Mouse (Mus musculus): Measurements from ENCODE around the gene Exo5. TPM values are rescaled to one million over a fixed set of nuclear protein-coding genes. Genes with fewer than 3 reads are reported as not detected.
A peak's percentile ranks its signal among the peaks of the same experiment; 100 is the strongest.

The Exo5 gene
- polyA plus RNA-seq, 1 experiment from 2014 or later, result 10.8 TPM

DNA sequence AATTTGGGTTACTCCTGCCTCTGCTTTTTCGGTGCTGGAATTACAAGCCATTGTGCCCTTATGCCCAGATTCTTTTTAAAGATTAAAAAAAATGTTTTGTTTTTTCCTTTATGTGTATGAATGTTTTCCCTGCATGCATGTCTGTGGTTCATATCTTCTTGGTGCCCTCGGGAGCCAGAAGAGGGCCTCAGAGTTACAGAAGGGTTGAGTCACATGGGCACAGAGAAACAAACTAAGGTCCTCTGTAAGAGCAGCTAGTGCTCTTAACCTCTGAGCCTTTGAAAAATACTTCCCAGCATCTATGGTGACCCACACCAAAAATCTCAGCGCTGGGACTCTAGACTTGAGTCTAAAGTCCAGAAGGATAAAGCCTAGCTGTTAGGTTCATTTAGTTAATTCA is 569 bp upstream of the Exo5 start:
- ATAC-seq (ENCODE audit: insufficient number of reproducible peaks, insufficient read depth, low FRiP score, low read depth), result peak; percentile 33; the same call in 1 of the 2 replicates
- Histone ChIP-seq H3K27ac (replicated peaks in 1 of 2; ENCODE audit: control insufficient read depth in 1 of 2, insufficient read depth in 1 of 2, low read depth in 2 of 2, low read length in 2 of 2) (peak overlapping the region; percentile 86 to 94), H3K4me3 (ENCODE audit: control insufficient read depth in 1 of 2, insufficient read depth in 1 of 2, low read depth in 1 of 2, low read length in 2 of 2) (peak overlapping the region; percentile 63 to 74; a peak in 3 of 4 replicates), H3K4me2 (ENCODE audit: low read length) (peak overlapping the region; percentile 84), H3K9ac (ENCODE audit: low read length) (peak overlapping the region; percentile 79), H3K4me1 (ENCODE audit: control insufficient read depth in 2 of 2, insufficient read depth in 2 of 2, low read length in 2 of 2) (peaks cover 0 to 3% of the 10 kb centered on the region in 2 experiments; a peak in 1 of 4 replicates), H3K9me3 (ENCODE audit: control insufficient read depth, low read length) (peaks cover 2% of the 10 kb centered on the region), H3K27me3 (ENCODE audit: control insufficient read depth, insufficient read depth, low read length) (no peaks in the 10 kb centered on the region), H3K36me3 (ENCODE audit: control insufficient read depth, insufficient read depth, low read length) (peaks cover 24% of the 10 kb centered on the region)
- 18% methylated on average over 3 of the region's 3 CpGs for WGBS

DNA sequence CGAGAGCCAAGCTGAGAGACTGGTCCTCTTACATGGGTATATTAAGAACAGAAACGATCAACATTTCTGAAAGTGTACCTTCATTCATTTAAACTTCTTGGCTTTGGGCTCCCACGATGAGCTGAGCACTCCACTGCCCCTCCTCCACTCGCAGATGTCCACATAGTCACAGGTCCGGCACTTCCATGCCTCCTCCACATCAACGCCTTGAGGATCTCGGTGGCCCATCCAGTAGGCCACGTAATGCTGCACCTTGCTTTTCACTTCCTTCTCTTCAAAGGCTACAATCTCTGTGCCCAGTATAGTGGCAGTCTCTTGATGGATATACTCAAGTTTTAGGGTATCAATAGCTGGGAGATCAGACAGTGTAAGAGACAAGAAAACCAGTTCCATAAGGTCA is 3.4 kb downstream of the Exo5 start:
- WGBS, result 93% methylated on average over 8 of the region's 8 CpGs

DNA sequence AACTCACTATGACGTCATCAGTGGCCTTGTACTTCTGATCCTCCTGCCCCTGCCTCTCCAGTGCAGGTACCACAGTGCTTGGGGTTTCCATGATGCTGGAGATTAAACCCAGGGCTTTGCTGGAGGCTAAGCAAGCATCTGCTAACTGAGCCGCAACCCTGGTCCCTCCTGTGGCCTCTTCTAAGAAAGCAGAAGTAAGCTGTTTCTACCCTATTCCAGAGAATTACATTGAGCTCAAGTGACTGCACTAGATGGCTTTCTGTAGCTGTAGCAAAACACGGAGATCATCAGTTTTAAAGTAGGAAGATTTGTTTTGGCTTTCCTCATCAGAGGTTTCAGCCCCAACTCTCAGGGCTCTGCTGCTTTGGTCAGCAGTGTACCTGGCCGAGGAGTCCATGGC is 10.3 kb downstream of the Exo5 start:
- Histone ChIP-seq H3K27me3 (ENCODE audit: control insufficient read depth, insufficient read depth, low read length) (no peaks in the 10 kb centered on the region), H3K4me2 (ENCODE audit: low read length) (no peak overlapping the region), H3K36me3 (ENCODE audit: control insufficient read depth, insufficient read depth, low read length) (no peaks in the 10 kb centered on the region), H3K27ac (replicated peaks in 1 of 2; ENCODE audit: control insufficient read depth in 1 of 2, insufficient read depth in 1 of 2, low read depth in 2 of 2, low read length in 2 of 2) (no peak overlapping the region), H3K4me3 (ENCODE audit: control insufficient read depth in 1 of 2, insufficient read depth in 1 of 2, low read depth in 1 of 2, low read length in 2 of 2) (no peak overlapping the region), H3K4me1 (ENCODE audit: control insufficient read depth in 2 of 2, insufficient read depth in 2 of 2, low read length in 2 of 2) (no peaks in the 10 kb centered on the region), H3K9ac (ENCODE audit: low read length) (no peak overlapping the region), H3K9me3 (ENCODE audit: control insufficient read depth, low read length) (no peaks in the 10 kb centered on the region)
- 60% methylated on average over 4 of the region's 4 CpGs for WGBS
- ATAC-seq (ENCODE audit: insufficient number of reproducible peaks, insufficient read depth, low FRiP score, low read depth), result no peak

More for the DNA sequence above, 3.4 kb downstream of the Exo5 start:
- Histone ChIP-seq H3K4me1 (ENCODE audit: control insufficient read depth in 2 of 2, insufficient read depth in 2 of 2, low read length in 2 of 2) (peaks cover 0 to 3% of the 10 kb centered on the region in 2 experiments; a peak in 1 of 4 replicates), H3K36me3 (ENCODE audit: control insufficient read depth, insufficient read depth, low read length) (peaks cover 26% of the 10 kb centered on the region), H3K4me3 (ENCODE audit: control insufficient read depth in 1 of 2, insufficient read depth in 1 of 2, low read depth in 1 of 2, low read length in 2 of 2) (no peak overlapping the region), H3K9me3 (ENCODE audit: control insufficient read depth, low read length) (no peaks in the 10 kb centered on the region), H3K27ac (replicated peaks in 1 of 2; ENCODE audit: control insufficient read depth in 1 of 2, insufficient read depth in 1 of 2, low read depth in 2 of 2, low read length in 2 of 2) (no peak overlapping the region), H3K27me3 (ENCODE audit: control insufficient read depth, insufficient read depth, low read length) (no peaks in the 10 kb centered on the region), H3K9ac (ENCODE audit: low read length) (no peak overlapping the region), H3K4me2 (ENCODE audit: low read length) (no peak overlapping the region)
- no peak for ATAC-seq (ENCODE audit: insufficient number of reproducible peaks, insufficient read depth, low FRiP score, low read depth)

DNA sequence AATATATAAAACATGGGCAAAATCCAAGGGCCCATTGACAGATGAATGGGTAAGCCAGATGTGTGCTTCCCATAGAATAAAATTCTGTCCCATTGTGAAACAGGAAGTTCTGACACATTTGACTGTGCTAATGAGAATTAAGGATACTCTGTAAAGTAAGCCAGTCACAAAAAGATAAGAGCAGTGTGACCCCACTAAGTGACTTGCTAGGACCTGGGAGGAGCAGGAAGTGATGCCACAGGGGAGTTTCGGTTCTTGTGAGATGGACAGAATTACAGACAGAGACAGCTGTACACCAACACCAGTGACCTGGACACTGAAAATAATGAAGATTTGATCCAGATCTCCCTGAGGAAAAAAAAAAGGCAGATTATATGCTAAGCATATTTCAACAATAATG is 11.0 kb downstream of the Exo5 start:
- no peak overlapping the region for H3K4me3 ChIP-seq (ENCODE audit: control insufficient read depth in 1 of 2, insufficient read depth in 1 of 2, low read depth in 1 of 2, low read length in 2 of 2)
- no peaks in the 10 kb centered on the region for H3K9me3 ChIP-seq (ENCODE audit: control insufficient read depth, low read length)
- H3K9ac ChIP-seq (ENCODE audit: low read length), result no peak overlapping the region
- H3K36me3 ChIP-seq (ENCODE audit: control insufficient read depth, insufficient read depth, low read length), result no peaks in the 10 kb centered on the region
- H3K27me3 ChIP-seq (ENCODE audit: control insufficient read depth, insufficient read depth, low read length), result no peaks in the 10 kb centered on the region
- no peaks in the 10 kb centered on the region for H3K4me1 ChIP-seq (ENCODE audit: control insufficient read depth in 2 of 2, insufficient read depth in 2 of 2, low read length in 2 of 2)
- H3K4me2 ChIP-seq (ENCODE audit: low read length), result no peak overlapping the region
- no peak overlapping the region for H3K27ac ChIP-seq (replicated peaks in 1 of 2; ENCODE audit: control insufficient read depth in 1 of 2, insufficient read depth in 1 of 2, low read depth in 2 of 2, low read length in 2 of 2)
- WGBS, result 62% methylated on average over 1 of the region's 1 CpGs
- ATAC-seq (ENCODE audit: insufficient number of reproducible peaks, insufficient read depth, low FRiP score, low read depth), result no peak

DNA sequence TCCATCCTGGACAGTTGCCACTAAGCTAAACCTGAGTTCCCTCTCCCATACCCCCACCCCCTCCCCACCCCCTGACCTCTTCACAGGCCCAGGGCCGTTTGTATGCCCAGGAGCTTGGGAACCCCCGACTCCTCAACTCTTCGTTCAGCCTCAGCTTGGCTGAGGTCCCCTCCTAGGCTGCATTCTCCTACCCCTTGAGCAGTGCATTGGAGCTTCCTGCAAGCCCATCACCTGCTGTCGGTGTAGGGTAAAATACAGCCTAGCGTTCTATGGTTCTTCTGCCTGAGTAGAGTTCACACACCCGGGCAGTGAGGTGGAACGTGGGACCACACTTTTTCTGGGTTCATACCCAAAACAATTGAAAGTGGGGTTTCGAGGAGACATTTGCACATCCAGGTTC is 11.4 kb downstream of the Exo5 start:
- Histone ChIP-seq H3K9ac (ENCODE audit: low read length) (no peak overlapping the region), H3K36me3 (ENCODE audit: control insufficient read depth, insufficient read depth, low read length) (no peaks in the 10 kb centered on the region), H3K27me3 (ENCODE audit: control insufficient read depth, insufficient read depth, low read length) (no peaks in the 10 kb centered on the region), H3K4me3 (ENCODE audit: control insufficient read depth in 1 of 2, insufficient read depth in 1 of 2, low read depth in 1 of 2, low read length in 2 of 2) (no peak overlapping the region), H3K4me2 (ENCODE audit: low read length) (no peak overlapping the region), H3K4me1 (ENCODE audit: control insufficient read depth in 2 of 2, insufficient read depth in 2 of 2, low read length in 2 of 2) (no peaks in the 10 kb centered on the region), H3K9me3 (ENCODE audit: control insufficient read depth, low read length) (no peaks in the 10 kb centered on the region), H3K27ac (replicated peaks in 1 of 2; ENCODE audit: control insufficient read depth in 1 of 2, insufficient read depth in 1 of 2, low read depth in 2 of 2, low read length in 2 of 2) (no peak overlapping the region; a peak in 1 of 4 replicates)
- 56% methylated on average over 8 of the region's 8 CpGs for WGBS
- no peak for ATAC-seq (ENCODE audit: insufficient number of reproducible peaks, insufficient read depth, low FRiP score, low read depth)

DNA sequence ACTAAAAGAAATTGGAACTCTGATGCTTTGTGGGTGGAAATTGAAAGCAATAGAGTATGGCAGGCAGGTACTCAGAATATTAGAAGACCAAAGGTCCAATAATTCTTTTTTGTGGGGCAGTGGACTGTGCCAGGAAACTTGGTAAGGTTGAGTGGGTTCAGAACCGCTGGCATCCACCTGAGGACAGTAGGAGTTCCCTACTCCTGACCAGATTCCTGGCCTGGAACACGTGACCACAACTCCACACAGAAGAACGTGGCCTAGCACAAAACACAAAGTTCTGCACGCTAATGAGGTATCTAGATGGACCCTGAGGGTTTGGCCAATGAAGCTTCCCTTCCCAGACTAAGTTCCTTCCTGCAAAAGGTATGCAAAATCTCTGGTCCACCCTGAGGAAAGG is 12.0 kb downstream of the Exo5 start:
- no peak overlapping the region for H3K4me2 ChIP-seq (ENCODE audit: low read length)
- no peak overlapping the region for H3K27ac ChIP-seq (replicated peaks in 1 of 2; ENCODE audit: control insufficient read depth in 1 of 2, insufficient read depth in 1 of 2, low read depth in 2 of 2, low read length in 2 of 2)
- no peaks in the 10 kb centered on the region for H3K9me3 ChIP-seq (ENCODE audit: control insufficient read depth, low read length)
- H3K9ac ChIP-seq (ENCODE audit: low read length), result no peak overlapping the region
- no peaks in the 10 kb centered on the region for H3K36me3 ChIP-seq (ENCODE audit: control insufficient read depth, insufficient read depth, low read length)
- H3K27me3 ChIP-seq (ENCODE audit: control insufficient read depth, insufficient read depth, low read length), result no peaks in the 10 kb centered on the region
- H3K4me3 ChIP-seq (ENCODE audit: control insufficient read depth in 1 of 2, insufficient read depth in 1 of 2, low read depth in 1 of 2, low read length in 2 of 2), result no peak overlapping the region
- no peaks in the 10 kb centered on the region for H3K4me1 ChIP-seq (ENCODE audit: control insufficient read depth in 2 of 2, insufficient read depth in 2 of 2, low read length in 2 of 2)
- WGBS, result 41% methylated on average over 4 of the region's 4 CpGs
- ATAC-seq (ENCODE audit: insufficient number of reproducible peaks, insufficient read depth, low FRiP score, low read depth), result no peak

DNA sequence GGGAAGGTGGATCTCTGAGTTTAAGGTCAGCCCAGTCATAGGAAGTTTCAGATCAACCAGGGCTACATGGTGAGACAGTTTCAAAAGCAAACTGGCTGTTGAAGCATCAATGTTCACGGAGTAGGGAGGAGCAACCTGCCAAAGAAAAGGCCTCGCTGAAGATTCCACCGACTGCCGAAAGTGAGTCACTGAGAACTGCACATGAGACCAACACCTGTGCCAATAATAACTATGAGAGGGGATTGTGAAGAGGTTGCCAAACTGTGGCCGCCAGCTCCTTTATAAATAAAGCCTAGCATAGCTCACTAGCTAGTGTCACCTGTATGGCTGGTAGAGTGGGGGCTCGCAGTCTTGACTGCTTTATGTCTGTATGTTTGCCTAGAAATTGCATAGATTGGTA is 13.7 kb downstream of the Exo5 start:
- Histone ChIP-seq H3K4me1 (ENCODE audit: control insufficient read depth in 2 of 2, insufficient read depth in 2 of 2, low read length in 2 of 2) (no peaks in the 10 kb centered on the region), H3K36me3 (ENCODE audit: control insufficient read depth, insufficient read depth, low read length) (no peaks in the 10 kb centered on the region), H3K4me3 (ENCODE audit: control insufficient read depth in 1 of 2, insufficient read depth in 1 of 2, low read depth in 1 of 2, low read length in 2 of 2) (no peak overlapping the region), H3K4me2 (ENCODE audit: low read length) (no peak overlapping the region), H3K27ac (replicated peaks in 1 of 2; ENCODE audit: control insufficient read depth in 1 of 2, insufficient read depth in 1 of 2, low read depth in 2 of 2, low read length in 2 of 2) (no peak overlapping the region), H3K9ac (ENCODE audit: low read length) (no peak overlapping the region), H3K9me3 (ENCODE audit: control insufficient read depth, low read length) (no peaks in the 10 kb centered on the region), H3K27me3 (ENCODE audit: control insufficient read depth, insufficient read depth, low read length) (no peaks in the 10 kb centered on the region)
- WGBS, result 72% methylated on average over 6 of the region's 6 CpGs
- ATAC-seq (ENCODE audit: insufficient number of reproducible peaks, insufficient read depth, low FRiP score, low read depth), result no peak

DNA sequence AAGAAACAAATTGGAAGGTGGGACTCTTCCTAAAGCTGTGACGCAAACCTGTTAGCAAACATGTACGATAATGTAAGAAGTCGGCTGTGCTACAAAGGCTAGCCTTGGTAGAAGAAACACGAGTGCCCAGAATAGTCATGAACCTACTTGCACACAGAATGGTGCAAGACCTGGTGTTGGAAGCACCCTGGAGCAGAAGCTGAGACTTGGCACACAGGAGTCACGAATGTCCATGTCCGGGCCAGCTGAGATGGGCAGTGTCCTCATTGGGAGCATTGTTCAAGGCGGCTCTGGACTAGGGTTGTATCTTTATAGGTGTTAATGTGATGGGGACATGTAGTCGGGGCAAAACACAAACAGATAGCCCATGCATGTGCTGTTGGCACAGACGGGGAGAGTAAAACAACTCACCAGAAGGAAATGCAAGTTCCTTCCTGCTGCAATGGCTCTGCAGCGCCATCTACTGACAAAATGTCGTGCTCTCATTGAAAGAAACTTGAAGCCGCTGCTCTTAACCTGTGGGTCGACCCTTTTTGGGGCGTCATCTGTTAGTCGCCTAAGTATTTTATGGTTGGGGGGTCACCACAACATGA is 15.2 kb downstream of the Exo5 start:
- no peaks in the 10 kb centered on the region for H3K9me3 ChIP-seq (ENCODE audit: control insufficient read depth, low read length)
- no peak overlapping the region for H3K9ac ChIP-seq (ENCODE audit: low read length)
- no peaks in the 10 kb centered on the region for H3K4me1 ChIP-seq (ENCODE audit: control insufficient read depth in 2 of 2, insufficient read depth in 2 of 2, low read length in 2 of 2)
- no peaks in the 10 kb centered on the region for H3K27me3 ChIP-seq (ENCODE audit: control insufficient read depth, insufficient read depth, low read length)
- no peak overlapping the region; the same call in 1 of the 2 replicates for H3K4me2 ChIP-seq (ENCODE audit: low read length)
- no peak overlapping the region for H3K4me3 ChIP-seq (ENCODE audit: control insufficient read depth in 1 of 2, insufficient read depth in 1 of 2, low read depth in 1 of 2, low read length in 2 of 2)
- ATAC-seq (ENCODE audit: insufficient number of reproducible peaks, insufficient read depth, low FRiP score, low read depth), result no peak
- no peaks in the 10 kb centered on the region for H3K36me3 ChIP-seq (ENCODE audit: control insufficient read depth, insufficient read depth, low read length)
- 30% methylated on average over 15 of the region's 15 CpGs for WGBS
- H3K27ac ChIP-seq (replicated peaks in 1 of 2; ENCODE audit: control insufficient read depth in 1 of 2, insufficient read depth in 1 of 2, low read depth in 2 of 2, low read length in 2 of 2), result no peak overlapping the region

All from heart, embryonic 14.5 days (tissue).